Mouse (Mus musculus) MEL (cell line): ENCODE data around the gene Cyb5rl. TPM values are rescaled to one million over a fixed set of nuclear protein-coding genes. Genes with fewer than 3 reads are reported as not detected.

Experiments
- DNase-seq: peaks from one replicate; pipeline ENCODE4 v3.0.0; 2011; ENCODE audit warnings: low read depth, low spot score
- H3K27ac ChIP-seq: 2 replicates; pipeline ENCODE4 v1.5.1; 2012; ENCODE audit warnings: low read depth, mild to moderate bottlenecking, control low read depth, low read length, moderate library complexity; ENCODE audit not compliant: control insufficient read depth
- H3K27me3 ChIP-seq, 2 experiments: fragments of 150-350 bp in 1 of 2; sonication (generic) in 1 of 2; 2 replicates each; pipeline ENCODE4 v1.6.1; 2012; ENCODE audit warnings: low read length in 2 of 2, mild to moderate bottlenecking in 2 of 2, improper control_type of control experiment in 1 of 2, moderate library complexity in 1 of 2; ENCODE audit not compliant: insufficient read depth in 2 of 2, control insufficient read depth in 1 of 2
- H3K36me3 ChIP-seq, 2 experiments: 2 replicates each; pipeline ENCODE4 v1.6.1; 2012 to 2014; ENCODE audit warnings: low read length in 2 of 2, improper control_type of control experiment in 1 of 2, inconsistent platforms in 1 of 2, mild to moderate bottlenecking in 1 of 2; ENCODE audit not compliant: insufficient read depth in 2 of 2, control insufficient read depth in 1 of 2
- H3K4me1 ChIP-seq, 2 experiments: fragments of 150-350 bp in 1 of 2; sonication (generic) in 1 of 2; 2 replicates each; pipeline ENCODE4 v1.6.1; 2012; ENCODE audit warnings: low read length in 2 of 2, improper control_type of control experiment in 1 of 2, mild to moderate bottlenecking in 1 of 2; ENCODE audit not compliant: insufficient read depth in 2 of 2, control insufficient read depth in 1 of 2
- H3K4me3 ChIP-seq, 2 experiments: fragments of 150-350 bp in 1 of 2; sonication (generic) in 1 of 2; 2 replicates each; pipeline ENCODE4 v1.5.1; 2012; ENCODE audit warnings: low read depth in 2 of 2, low read length in 2 of 2, mild to moderate bottlenecking in 2 of 2, moderate library complexity in 2 of 2, control low read depth in 1 of 2, improper control_type of control experiment in 1 of 2; ENCODE audit not compliant: control insufficient read depth in 1 of 2, insufficient read depth in 1 of 2
- H3K79me2 ChIP-seq: 2 replicates; pipeline ENCODE4 v1.6.1; 2012; ENCODE audit warnings: mild to moderate bottlenecking, low read length, moderate library complexity; ENCODE audit not compliant: control insufficient read depth, poor library complexity, insufficient read depth
- H3K9ac ChIP-seq: 2 replicates; pipeline ENCODE4 v1.6.1; 2012; ENCODE audit warnings: low read depth, mild to moderate bottlenecking, control low read depth, low read length, moderate library complexity; ENCODE audit not compliant: control insufficient read depth, poor library complexity, severe bottlenecking
- H3K9me3 ChIP-seq: fragments of 150-350 bp; sonication (generic); replicated peaks from 2 replicates; pipeline ENCODE4 v1.6.1; 2012; ENCODE audit warnings: mild to moderate bottlenecking, low read length, improper control_type of control experiment, moderate library complexity; ENCODE audit not compliant: insufficient read depth
- CTCF ChIP-seq, 3 experiments: IDR thresholded peaks in 2 of 3; conservative IDR thresholded peaks in 1 of 3; 2 replicates each; pipeline ENCODE4 v1.5.1; 2011 to 2012; ENCODE audit warnings: low read length in 3 of 3, low read depth in 2 of 3, mild to moderate bottlenecking in 2 of 3, improper control_type of control experiment in 1 of 3, inconsistent platforms in 1 of 3, mixed read lengths in 1 of 3, moderate library complexity in 1 of 3; ENCODE audit not compliant: control insufficient read depth in 1 of 3, insufficient read depth in 1 of 3, poor library complexity in 1 of 3, severe bottlenecking in 1 of 3
- ELF1 ChIP-seq: IDR thresholded peaks from 2 replicates; pipeline ENCODE4 v1.6.1; 2014; ENCODE audit warnings: low read depth, mild to moderate bottlenecking, inconsistent platforms, low read length, improper control_type of control experiment, moderate library complexity
- EP300 ChIP-seq, 2 experiments: IDR thresholded peaks; 2 replicates each; pipeline ENCODE4 v1.6.1; 2011; ENCODE audit warnings: improper control_type of control experiment in 2 of 2, low read length in 2 of 2, low read depth in 1 of 2, mild to moderate bottlenecking in 1 of 2
- ETS1 ChIP-seq: IDR thresholded peaks from 2 replicates; pipeline ENCODE4 v1.6.1; 2012; ENCODE audit warnings: low read depth, mild to moderate bottlenecking, inconsistent platforms, low read length, improper control_type of control experiment, moderate library complexity
- MAZ ChIP-seq: IDR thresholded peaks from 2 replicates; pipeline ENCODE4 v1.6.1; 2012; ENCODE audit warnings: low read depth, mild to moderate bottlenecking, inconsistent platforms, low read length, improper control_type of control experiment
- MEF2A ChIP-seq: IDR thresholded peaks from 2 replicates; pipeline ENCODE4 v1.6.1; 2014; ENCODE audit warnings: low read depth, mild to moderate bottlenecking, inconsistent platforms, low read length, improper control_type of control experiment; ENCODE audit not compliant: poor library complexity, insufficient replicate concordance, severe bottlenecking; ENCODE audit errors: extremely low read depth
- MYC ChIP-seq: IDR thresholded peaks from 2 replicates; pipeline ENCODE4 v1.6.1; 2011; ENCODE audit warnings: low read depth, mild to moderate bottlenecking, low read length, improper control_type of control experiment, moderate library complexity
- POLR2AphosphoS2 ChIP-seq: IDR thresholded peaks from 2 replicates; pipeline ENCODE4 v1.6.1; 2011; ENCODE audit warnings: low read length, improper control_type of control experiment
- POLR2AphosphoS5 ChIP-seq: IDR thresholded peaks from 2 replicates; pipeline ENCODE4 v1.6.1; 2012; ENCODE audit warnings: low read depth, borderline replicate concordance, mild to moderate bottlenecking, inconsistent platforms, low read length, moderate library complexity, mixed read lengths
- RAD21 ChIP-seq: IDR thresholded peaks from 2 replicates; pipeline ENCODE4 v1.6.1; 2011; ENCODE audit warnings: mild to moderate bottlenecking, low read depth, low read length, improper control_type of control experiment
- SMC3 ChIP-seq: IDR thresholded peaks from 2 replicates; pipeline ENCODE4 v1.6.1; 2011; ENCODE audit warnings: low read depth, low read length, improper control_type of control experiment
- TBP ChIP-seq: IDR thresholded peaks from 2 replicates; pipeline ENCODE4 v1.8.0; 2011; ENCODE audit warnings: low read depth, low read length, improper control_type of control experiment
- TCF12 ChIP-seq: IDR thresholded peaks from 2 replicates; pipeline ENCODE4 v1.6.1; 2014; ENCODE audit warnings: low read depth, mild to moderate bottlenecking, inconsistent platforms, low read length, improper control_type of control experiment, moderate library complexity
- USF1 ChIP-seq: IDR thresholded peaks from 2 replicates; pipeline ENCODE4 v1.6.1; 2014; ENCODE audit warnings: low read depth, mild to moderate bottlenecking, inconsistent platforms, low read length, improper control_type of control experiment, moderate library complexity
- USF2 ChIP-seq, 2 experiments: IDR thresholded peaks; 2 replicates each; pipeline ENCODE4 v1.6.1; 2011 to 2012; ENCODE audit warnings: improper control_type of control experiment in 2 of 2, low read length in 2 of 2, borderline replicate concordance in 1 of 2, inconsistent platforms in 1 of 2, low read depth in 1 of 2, mild to moderate bottlenecking in 1 of 2; ENCODE audit not compliant: insufficient read depth in 1 of 2
- ZMIZ1 ChIP-seq: IDR thresholded peaks from 2 replicates; pipeline ENCODE4 v1.6.1; 2012; ENCODE audit warnings: low read depth, mild to moderate bottlenecking, inconsistent platforms, low read length, improper control_type of control experiment, moderate library complexity
- ZNF384 ChIP-seq: IDR thresholded peaks from 2 replicates; pipeline ENCODE4 v1.6.1; 2012; ENCODE audit warnings: low read depth, mild to moderate bottlenecking, inconsistent platforms, low read length, improper control_type of control experiment
- polyA plus RNA-seq, 2 experiments: library from polyadenylated mRNA; stranded (reverse) in 1 of 2; unstranded in 1 of 2; fragments of >175 nt in 1 of 2; fragments of >200 nt in 1 of 2; gene quantifications; 2 replicates each; pipeline versions ENCODE4 v1.2.1 to v1.2.4; 2012; ENCODE audit warnings: low replicate concordance in 2 of 2, low read depth in 1 of 2; ENCODE audit not compliant: insufficient read length in 2 of 2, insufficient read depth in 1 of 2, missing spikeins in 1 of 2
- total RNA-seq: library from RNA; depleted of rRNA; stranded (reverse); fragments of 300-350 nt; gene quantifications from 2 replicates; pipeline ENCODE4 v1.2.3, GENCODE M21; 2012

Gene Cyb5rl
- total and polyA plus RNA-seq, 3 experiments: 8.5 to 9.3 TPM; not detected in 1

GRCm38 (mm10) chr4:107098791-107099525, 32.2 kb downstream of the Cyb5rl start:
- Histone ChIP-seq H3K4me1 (peaks cover 12 to 17% of the 10 kb centered on the region in 2 experiments; a peak in 3 of 4 replicates), H3K9me3 (no peaks in the 10 kb centered on the region), H3K27ac (no peak overlapping the region), H3K9ac (no peak overlapping the region), H3K79me2 (no peaks in the 10 kb centered on the region), H3K27me3 (no peaks in the 10 kb centered on the region), H3K36me3 (peaks cover 0 to 2% of the 10 kb centered on the region in 2 experiments; a peak in 1 of 4 replicates), H3K4me3 (no peak overlapping the region)
- no peak for DNase-seq
- no peak for TF ChIP-seq USF2 (IDR thresholded peaks at IDR 0.05; ENCODE audit: borderline replicate concordance in 1 of 2, insufficient read depth in 1 of 2, low read depth in 1 of 2, low read length in 2 of 2)
- TF ChIP-seq TBP: no peak
- no peak for TF ChIP-seq ETS1
- TF ChIP-seq EP300 (IDR thresholded peaks at IDR 0.05; ENCODE audit: low read depth in 1 of 2, low read length in 2 of 2): no peak
- TF ChIP-seq POLR2AphosphoS2: no peak
- TF ChIP-seq USF1: peak; percentile 45; the same call in 1 of the 2 replicates
- no peak for TF ChIP-seq ZMIZ1
- no peak for TF ChIP-seq CTCF (IDR thresholded peaks at IDR 0.05 in 2 of 3, conservative IDR thresholded peaks at IDR 0.05 in 1 of 3; ENCODE audit: control insufficient read depth in 1 of 3, insufficient read depth in 1 of 3, low read depth in 2 of 3, low read length in 3 of 3, poor library complexity in 1 of 3, severe bottlenecking in 1 of 3)

GRCm38 (mm10) chr4:107102220-107102619, 35.4 kb downstream of the Cyb5rl start:
- no peak for TF ChIP-seq RAD21
- no peak for TF ChIP-seq POLR2AphosphoS5
- no peak for TF ChIP-seq MEF2A
- no peak for TF ChIP-seq ELF1
- TF ChIP-seq ZMIZ1: no peak
- TF ChIP-seq TCF12: no peak
- TF ChIP-seq SMC3: no peak
- TF ChIP-seq MAZ: no peak
- no peak for TF ChIP-seq MYC
- no peak for TF ChIP-seq ZNF384
- DNase-seq: no peak
- peaks cover 0 to 2% of the 10 kb centered on the region in 2 experiments; a peak in 1 of 4 replicates for H3K36me3 ChIP-seq
- H3K9ac ChIP-seq: no peak overlapping the region
- H3K4me1 ChIP-seq: peaks cover 7% of the 10 kb centered on the region in 2 experiments; a peak in 3 of 4 replicates
- no peaks in the 10 kb centered on the region for H3K27me3 ChIP-seq
- no peak overlapping the region for H3K27ac ChIP-seq
- no peak overlapping the region for H3K4me3 ChIP-seq
- H3K9me3 ChIP-seq: no peaks in the 10 kb centered on the region
- H3K79me2 ChIP-seq: no peaks in the 10 kb centered on the region
